Mouse (Mus musculus) retina, postnatal 7 days (tissue): Measurements from ENCODE around the gene Ankrd65.

Experiments used
- DNase-seq: peaks from one replicate; pipeline ENCODE4 v3.0.0-alpha.2; 2012; ENCODE audit warnings: low read depth, low spot score

Gene Ankrd65

DNA sequence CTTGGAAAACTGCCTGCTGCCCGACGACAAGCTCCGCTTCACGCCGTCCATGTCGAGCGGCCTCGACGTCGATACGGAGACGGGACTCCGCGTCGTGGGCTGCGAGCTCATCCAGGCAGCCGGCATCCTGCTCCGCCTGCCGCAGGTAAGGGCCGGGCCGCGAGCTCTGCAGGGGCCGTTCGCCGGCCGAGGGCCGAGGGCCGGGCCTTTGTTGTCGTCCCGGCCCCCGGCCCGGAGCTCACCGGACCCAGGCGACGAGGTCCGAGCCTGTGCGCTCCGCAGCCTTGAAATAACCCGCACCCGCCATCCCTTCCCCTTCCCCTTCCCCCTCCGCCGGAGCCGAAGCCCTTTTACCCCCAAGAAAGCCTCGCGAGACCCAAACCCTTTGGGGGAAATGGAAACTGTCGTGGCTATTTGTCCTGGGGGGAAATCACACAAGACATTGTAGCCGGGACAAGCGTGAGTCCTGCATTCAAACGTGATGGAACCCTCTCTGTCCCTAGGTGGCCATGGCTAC is 22.5 kb downstream of the Ankrd65 start:
- no peak for DNase-seq

DNA sequence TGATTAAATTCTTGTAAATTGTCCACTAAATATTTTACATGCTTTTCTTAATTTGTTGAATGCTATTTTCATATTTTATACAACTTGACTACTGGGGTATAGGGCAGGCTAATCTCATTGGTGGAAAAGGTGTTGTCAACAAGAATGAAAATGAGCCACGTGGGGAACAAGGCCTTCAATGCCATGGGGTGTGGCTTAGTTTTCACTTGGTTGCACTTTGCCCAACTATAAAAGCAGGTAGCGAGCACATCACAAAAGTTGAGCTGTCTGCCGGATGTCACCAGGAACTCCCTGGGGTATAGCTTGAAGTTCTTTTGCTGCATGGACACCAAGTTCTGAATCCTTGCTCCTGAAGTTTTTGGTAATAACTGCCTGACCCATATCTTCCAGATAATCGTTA is 27.3 kb downstream of the Ankrd65 start:
- DNase-seq, result no peak

GRCm38 (mm10) chr4:155821025-155821424 is 30.8 kb downstream of the Ankrd65 start:
- DNase-seq, result no peak

- no peak for DNase-seq
These were observed 33.2 kb downstream of the Ankrd65 start for GRCm38 (mm10) chr4:155823443-155823842.

DNA sequence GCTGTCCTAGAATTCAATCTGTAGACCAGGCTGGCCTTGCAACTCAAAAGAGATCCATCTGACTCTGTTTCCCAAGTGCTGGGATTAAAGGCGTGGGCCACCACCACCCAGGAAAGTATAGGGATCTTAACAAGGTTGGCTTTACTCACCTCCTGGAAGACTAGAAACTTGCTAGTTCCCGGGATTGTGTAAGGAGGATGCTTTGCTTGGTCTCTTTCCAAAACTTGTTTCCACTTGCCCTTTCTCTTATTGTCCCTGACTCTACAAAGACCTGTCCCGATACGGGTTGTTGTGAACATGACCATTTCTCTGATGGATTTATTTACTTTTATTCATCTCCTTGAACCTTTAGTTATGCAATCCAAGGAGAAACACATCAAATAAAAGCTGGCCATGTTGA is 39.6 kb downstream of the Ankrd65 start:
- no peak for DNase-seq

- no peak for DNase-seq
These were observed 40.4 kb downstream of the Ankrd65 start for GRCm38 (mm10) chr4:155830596-155830995.

DNA sequence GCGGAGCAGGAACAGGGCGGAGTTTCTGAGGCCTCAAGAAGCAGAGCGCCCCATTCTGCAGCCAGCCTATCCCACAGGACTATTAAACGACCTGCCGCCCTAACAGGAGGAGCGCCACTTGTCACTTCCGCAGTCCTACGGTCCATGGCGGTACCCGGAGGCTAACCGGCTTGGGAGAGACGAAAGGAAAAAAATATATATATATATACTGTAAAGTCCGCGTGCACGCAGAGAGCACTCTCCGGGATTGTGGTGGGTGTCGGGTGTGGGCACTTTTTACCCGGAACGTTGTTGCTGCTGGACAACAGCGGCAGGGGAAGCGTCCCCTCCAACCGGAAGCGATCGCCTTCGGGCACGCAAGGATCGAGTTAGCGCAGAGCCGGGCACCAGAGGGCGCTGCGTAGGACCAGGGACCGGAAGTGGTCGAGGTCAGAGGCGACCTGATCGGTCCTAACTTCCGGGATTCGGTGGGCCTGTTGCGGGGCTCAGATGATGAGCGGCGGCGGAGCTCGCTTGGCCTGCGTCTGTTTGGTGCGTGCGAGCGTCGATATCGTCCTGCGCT is 41.0 kb downstream of the Ankrd65 start, which contains the start of gene Aurkaip1:
TSS of gene Aurkaip1 (plus strand) at position 68 of the 562 bp plus-strand sequence.
- DNase-seq, result peak; percentile 93

- no peak for DNase-seq
These were observed 41.6 kb downstream of the Ankrd65 start for GRCm38 (mm10) chr4:155831831-155832230.

GRCm38 (mm10) chr4:155832321-155832720 is 42.1 kb downstream of the Ankrd65 start:
- no peak for DNase-seq

DNA sequence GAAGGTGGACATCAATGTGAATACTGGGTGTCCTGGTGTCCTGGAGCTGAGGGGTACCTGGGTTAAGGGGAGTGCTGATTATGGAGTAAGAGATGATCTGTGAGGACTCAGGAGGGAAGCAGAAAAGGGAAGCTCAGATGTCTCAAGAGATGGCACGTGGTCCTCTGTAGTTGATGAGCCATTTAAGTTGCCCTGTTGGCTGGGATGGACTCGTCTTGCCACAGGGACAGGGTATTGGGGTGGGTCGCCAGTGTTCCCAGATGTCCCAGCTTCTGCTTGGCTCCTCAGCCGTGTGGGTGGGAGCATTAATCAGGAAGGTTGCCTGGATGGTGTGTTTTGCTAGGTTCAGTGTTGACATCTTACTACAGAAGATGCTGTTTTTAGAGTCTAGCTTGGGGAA is 43.0 kb downstream of the Ankrd65 start:
- DNase-seq, result no peak

DNA sequence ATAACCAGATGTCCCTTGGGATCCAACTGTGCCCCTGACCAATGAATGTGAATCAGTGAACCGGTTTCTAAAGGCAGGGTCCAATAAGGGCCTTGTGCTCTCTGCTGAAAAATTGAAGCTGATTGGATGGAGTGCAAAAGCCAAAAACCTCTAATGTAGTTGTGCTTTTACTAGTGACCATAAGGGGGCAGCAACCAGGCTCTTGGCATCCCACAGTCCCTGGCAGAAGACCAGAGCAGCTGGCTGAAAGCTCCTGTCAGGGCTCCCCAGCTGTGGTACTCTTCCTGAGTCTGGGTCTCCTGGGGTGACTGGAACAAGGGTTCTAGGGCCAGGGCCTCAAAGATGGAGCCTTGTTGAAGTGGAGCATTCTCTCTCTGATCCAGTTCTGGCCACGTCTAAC is 43.6 kb downstream of the Ankrd65 start:
- DNase-seq, result peak; percentile 61

- DNase-seq, result no peak
These were observed 47.3 kb downstream of the Ankrd65 start for GRCm38 (mm10) chr4:155837404-155838010.

DNA sequence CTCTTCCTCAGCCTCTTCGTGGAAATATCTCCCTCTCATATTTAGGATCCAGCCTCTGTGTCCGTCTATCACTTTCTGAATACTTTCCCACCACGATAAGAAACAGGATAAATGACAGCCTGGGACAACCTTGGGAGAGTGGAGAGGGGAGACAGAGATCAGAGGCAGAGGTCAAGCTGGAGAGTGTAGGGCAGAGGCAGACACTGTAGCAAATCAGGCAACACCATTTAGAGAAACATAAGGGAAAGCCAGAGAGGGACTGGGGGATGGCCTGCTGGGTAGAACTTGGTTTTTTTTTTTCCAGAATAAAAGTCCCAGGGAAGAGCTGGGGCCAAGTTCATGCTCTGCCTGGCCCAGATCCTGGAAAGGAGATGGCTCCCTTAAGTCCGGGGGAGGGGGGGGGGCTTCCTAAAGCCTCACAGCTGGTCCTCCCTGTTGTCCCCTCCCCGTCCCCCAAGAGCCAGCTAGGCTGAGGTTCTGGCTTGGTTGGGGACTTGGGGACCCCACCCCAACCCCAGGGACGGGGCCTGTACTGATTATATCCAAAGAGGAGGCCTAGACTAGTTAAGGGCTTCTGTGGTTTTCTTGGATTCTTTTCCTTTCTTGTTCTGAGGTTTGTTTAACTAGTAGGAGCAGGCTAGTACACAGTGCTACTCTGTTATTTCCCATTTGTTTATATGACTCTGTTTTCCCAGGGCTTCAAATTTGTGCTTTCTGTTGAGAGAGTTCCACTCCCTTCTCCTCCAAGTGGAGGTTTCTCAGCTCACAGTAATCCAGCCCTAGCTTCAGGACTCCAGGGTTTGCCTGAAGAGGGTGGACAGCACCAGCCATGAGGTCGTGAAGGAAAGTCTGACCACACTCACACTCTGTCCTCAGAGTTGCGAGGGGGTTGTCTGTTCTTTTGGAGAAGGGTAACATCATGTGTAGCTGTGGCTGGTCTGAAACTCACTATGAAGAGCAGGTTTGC is 48.2 kb downstream of the Ankrd65 start:
- no peak for DNase-seq

DNA sequence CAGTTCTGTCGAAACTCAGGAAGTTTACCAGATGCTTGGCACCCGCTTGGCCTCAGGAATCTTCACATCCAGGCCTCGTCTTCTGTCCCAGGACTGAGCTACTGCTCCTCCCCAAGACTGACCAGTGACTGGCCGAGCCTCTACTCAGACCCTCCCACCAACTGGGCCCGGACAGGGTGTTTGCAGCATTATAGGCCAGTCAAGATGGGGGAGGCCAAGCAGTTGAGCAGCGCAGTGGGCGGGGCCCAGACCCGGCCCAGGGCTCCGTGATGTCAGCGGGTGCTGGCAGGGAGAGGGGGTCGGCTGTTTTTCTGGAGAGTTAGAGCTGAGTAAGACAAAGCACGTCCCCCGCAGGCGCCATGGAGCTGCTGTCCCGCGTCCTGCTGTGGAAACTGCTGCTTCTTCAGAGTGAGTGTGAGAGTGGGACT is 49.3 kb downstream of the Ankrd65 start, which contains the start of gene Mxra8:
TSS of gene Mxra8 (plus strand) at position 198 of the 428 bp plus-strand sequence.
- DNase-seq, result no peak

DNA sequence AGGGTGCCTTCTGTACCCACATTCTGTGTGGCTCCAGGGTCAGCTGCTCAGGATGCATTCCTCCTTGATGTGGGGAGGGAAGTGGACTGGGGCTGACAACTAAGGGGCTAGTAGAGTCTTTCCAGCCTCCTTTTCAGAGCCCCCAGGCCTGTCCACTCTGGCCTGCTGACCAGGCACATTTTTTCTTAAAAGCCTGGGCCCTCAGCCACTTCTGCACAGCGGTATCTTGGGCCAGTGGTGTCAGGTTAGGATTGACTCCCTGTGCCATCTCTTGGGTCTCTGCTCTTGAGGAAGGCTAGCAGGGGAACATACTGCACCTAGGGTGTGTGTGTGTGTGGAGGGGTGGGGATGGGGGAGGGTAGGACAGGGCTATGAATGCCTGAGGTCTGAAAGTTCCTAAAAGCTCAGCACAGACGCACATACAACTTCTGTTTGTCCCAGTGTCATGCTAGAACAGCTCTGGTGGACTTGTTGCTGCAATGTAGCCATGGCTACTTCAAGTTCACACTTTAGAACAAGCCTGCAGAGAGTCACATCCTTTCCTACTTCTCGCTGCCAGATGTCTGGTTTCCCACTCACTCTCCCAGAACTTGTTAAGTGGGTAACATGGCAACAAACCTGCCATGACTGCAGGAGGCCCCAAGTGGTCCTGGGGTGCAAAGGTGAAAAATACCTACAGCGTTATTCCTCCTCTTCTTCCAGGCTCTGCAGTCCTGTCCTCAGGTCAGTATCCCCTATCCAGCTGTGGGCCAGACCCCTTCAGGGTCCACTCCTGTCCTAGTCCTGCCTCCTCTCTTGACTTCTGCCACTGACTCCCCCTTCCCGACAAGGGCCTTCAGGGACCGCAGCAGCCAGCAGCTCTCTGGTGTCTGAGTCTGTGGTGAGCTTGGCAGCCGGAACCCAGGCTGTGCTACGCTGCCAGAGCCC is 50.1 kb downstream of the Ankrd65 start:
- no peak for DNase-seq

DNA sequence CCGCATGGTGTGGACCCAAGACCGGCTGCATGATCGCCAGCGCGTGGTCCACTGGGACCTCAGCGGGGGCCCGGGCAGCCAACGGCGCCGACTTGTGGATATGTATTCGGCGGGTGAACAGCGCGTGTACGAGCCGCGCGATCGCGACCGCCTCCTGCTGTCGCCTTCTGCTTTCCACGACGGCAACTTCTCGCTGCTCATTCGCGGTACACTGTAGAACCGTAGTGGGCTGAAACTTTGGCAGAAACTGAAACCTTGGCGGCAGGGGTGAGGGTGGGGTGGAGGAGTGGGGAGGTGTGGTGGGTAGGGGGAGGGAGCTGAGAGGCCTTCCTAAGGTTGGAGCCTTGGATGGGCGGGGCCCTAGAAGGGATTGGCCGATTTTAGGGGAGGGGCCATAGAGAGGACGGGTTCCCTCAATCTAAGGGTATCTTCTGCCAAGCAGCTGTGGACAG is 50.8 kb downstream of the Ankrd65 start:
- DNase-seq, result peak; percentile 17

GRCm38 (mm10) chr4:155841651-155842270 is 51.5 kb downstream of the Ankrd65 start:
- DNase-seq, result no peak

GRCm38 (mm10) chr4:155843231-155843630 is 53.0 kb downstream of the Ankrd65 start:
- no peak for DNase-seq

DNA sequence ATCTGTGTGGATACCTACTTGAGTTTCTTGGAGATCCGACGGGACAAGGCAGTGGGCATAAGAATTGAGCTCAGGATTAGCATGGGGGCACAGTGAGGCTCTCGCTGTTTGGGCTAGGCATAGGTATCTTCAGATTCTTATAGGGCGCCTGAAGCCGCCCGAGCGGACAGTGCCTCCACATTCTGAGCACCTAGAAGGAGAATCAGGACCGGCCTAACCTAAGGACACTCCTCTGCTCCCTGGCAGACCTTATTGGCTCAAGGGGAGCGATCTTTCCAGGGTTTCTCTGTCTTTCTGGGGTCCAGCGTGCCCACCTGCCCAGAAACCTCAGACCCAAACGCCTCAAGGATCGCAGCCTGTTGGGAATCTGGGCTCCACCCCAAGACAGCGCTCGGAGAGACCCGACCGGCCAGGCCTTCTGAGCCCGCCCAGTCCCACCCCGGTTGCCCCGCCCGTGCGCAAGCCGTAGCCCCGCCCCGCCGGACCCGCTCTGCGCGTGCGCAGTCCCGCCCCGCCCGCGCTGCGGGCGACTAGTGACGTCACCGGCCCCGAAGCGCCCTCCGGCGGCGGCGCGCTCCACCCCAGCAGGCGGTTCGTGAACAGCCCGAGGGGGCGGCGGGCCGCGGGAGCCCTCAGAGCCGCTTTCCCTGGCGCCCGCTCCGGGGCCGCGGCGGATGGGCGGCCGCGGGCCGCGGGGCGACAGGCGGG is 56.8 kb downstream of the Ankrd65 start, which contains the start of gene Dvl1:
TSS of gene Dvl1 (plus strand) at position 532 of the 708 bp plus-strand sequence.
- peak; percentile 90 for DNase-seq
